ENCODE assay signal across 13 mouse cellular contexts in the genomic region with DNA sequence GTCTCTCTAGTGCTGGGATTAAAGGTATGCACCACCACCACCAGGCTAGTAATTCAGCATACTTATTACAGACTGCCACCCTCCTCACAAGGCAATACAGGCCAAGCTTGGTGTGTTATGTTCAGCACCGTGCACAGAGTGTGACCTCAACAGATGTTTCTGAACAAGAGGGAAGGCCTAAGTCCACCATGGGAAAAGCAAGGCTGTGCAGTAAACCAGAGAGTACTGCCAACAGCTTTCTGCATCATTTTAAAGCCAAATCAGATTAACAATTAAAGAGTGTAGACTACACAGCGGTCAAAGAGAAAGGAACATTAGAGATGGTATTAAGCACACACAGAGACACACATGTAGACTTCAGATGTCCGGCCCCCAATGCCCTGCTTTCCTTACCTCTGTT.
"Had no signal": no experiment of that assay in that cellular context is flagged by ENCODE, and none has a peak within 500 bp of the region (broad histone marks: within the 10 kb centered on the region; RNA-seq: fewer than 3 reads in every experiment).

No protein-coding gene starts in this region.

- H3K4me2 ChIP-seq: intestine, embryonic 15.5 days; limb, embryonic 12.5 days; limb, embryonic 15.5 days; lung, embryonic 14.5 days had no signal

- H3K4me3 ChIP-seq: intestine, embryonic 15.5 days; limb, embryonic 12.5 days; limb, embryonic 15.5 days had no signal

- H3K27me3 ChIP-seq: intestine, embryonic 15.5 days; limb, embryonic 12.5 days; limb, embryonic 15.5 days had no signal

- DNase-seq: kidney, adult 18-20 months; kidney, postnatal 14 days; kidney, postnatal 4 days; left cerebral cortex, postnatal 4 days; lung, embryonic 14.5 days; midbrain, embryonic 14.5 days; thymus, adult 18-20 months; thymus, postnatal 36 days had no signal

- H3K9ac ChIP-seq: intestine, embryonic 15.5 days; limb, embryonic 12.5 days; limb, embryonic 15.5 days; lung, embryonic 14.5 days had no signal

- H3K27ac ChIP-seq: intestine, embryonic 15.5 days; limb, embryonic 12.5 days; limb, embryonic 15.5 days; macrophage had no signal

- H3K9me3 ChIP-seq: intestine, embryonic 15.5 days; limb, embryonic 12.5 days; limb, embryonic 15.5 days had no signal

- ATAC-seq: intestine, embryonic 15.5 days; lung, postnatal 0 days had no signal
